Mouse (Mus musculus) ovary, postnatal 10 days (tissue): Measurements from ENCODE around the gene Foxg1.

Experiments
- DNase-seq: peaks from one replicate; pipeline ENCODE4 v3.0.0; 2022; ENCODE audit warnings: low spot score

Foxg1 gene

GRCm38 (mm10) chr12:49385631-49385990, 3.2 kb downstream of the Foxg1 start:
- DNase-seq = no peak

- DNase-seq = no peak
Measured at GRCm38 (mm10) chr12:49386081-49386805, 3.8 kb downstream of the Foxg1 start.

- no peak for DNase-seq
Measured at GRCm38 (mm10) chr12:49387856-49388598, 5.6 kb downstream of the Foxg1 start.

DNA sequence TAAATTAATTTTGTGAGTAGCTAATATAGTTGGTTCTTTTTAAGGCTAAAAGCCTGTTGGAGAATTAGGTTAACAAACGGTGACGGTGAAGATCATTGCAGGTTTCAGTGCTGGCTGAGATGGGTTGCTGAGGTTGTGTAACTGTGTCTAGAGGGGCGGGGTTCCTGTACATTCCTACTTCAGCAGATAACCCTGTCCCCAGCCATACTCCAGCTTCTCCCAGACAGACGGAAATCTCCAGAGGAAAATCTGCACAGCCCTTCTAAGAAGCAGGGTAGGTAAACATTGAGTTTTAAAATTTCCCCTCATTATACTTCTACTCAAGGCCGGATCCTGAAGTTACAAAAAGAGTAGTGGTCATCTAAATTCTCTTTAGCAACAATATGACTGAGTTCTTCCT, 7.2 kb downstream of the Foxg1 start:
- DNase-seq = no peak

DNA sequence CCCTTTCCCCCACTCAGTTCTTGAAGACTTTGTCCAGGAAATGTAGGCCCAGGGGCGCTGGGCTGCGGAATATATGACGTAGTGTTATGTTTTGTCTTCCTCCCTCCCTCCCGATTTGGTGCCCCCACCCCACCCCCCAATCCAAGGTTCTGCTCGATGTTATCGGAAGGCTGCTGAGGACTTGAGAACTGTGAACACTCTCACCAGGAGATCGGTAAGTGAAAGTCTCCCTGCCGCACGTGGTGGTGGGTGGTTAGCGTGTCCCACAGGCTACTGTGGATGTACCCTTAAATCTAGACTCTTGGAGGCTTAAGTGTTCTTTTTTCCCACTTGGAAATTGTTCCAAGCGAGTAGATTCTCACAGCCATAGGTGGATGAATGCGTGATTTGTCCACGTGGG, 7.8 kb downstream of the Foxg1 start:
- DNase-seq = no peak

DNA sequence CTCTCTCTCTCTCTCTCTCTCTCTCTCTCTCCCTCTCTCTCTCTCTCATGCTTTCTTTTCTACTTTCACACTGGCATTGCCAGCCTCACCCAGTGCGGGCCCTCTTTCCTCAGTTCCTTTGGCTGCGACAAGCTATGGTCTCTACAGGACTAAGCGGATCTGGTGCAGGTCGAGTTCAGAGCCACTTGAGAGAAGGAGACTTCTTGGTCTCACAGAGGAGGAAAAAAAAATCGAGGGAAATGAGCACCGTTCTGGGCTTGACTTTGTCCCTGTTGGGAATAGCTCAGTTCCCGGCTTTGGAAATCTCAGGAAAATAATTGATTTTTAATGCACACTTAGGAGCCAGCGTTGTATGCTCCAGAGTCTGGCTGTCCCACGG, 8.5 kb downstream of the Foxg1 start:
- no peak for DNase-seq

DNA sequence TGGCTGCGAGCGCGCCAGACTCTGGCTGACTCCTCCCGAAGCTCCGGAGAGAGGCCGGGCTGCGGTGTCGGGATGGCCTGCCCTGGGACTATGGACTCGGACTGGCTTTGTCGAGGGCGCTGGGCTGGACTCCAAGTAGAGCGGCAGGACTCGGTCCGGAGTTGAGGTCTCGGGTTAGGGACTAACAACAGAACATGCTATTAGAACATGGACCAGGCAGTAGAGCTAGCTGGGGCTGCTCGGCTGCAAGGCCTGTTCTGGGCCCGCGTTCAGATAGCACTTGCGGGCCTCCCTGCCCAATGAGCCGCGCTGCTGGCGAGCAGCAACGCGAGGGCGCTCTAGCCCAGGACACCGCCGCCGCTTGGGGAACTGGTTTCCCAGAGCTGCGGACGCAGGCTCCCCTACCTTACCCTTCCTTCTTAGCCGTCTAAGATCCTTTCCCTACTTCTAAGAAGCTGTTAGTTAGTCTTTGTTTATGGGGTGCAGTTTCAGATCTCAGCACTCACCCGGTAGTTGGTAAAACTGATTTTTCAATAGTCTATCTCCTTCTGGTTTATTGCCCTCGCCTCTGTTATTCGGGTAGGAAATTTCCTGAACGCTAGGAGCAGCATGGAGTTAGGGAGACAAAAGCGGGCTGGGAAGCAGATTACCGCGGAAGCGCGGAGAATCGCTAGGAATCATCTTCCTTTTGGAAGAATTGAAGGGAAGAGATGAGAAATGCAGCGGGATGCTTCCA, 9.0 kb downstream of the Foxg1 start:
- no peak for DNase-seq

- no peak for DNase-seq
Measured at GRCm38 (mm10) chr12:49392041-49392390, 9.6 kb downstream of the Foxg1 start.

- DNase-seq = no peak
Measured at GRCm38 (mm10) chr12:49392876-49393275, 10.4 kb downstream of the Foxg1 start.

DNA sequence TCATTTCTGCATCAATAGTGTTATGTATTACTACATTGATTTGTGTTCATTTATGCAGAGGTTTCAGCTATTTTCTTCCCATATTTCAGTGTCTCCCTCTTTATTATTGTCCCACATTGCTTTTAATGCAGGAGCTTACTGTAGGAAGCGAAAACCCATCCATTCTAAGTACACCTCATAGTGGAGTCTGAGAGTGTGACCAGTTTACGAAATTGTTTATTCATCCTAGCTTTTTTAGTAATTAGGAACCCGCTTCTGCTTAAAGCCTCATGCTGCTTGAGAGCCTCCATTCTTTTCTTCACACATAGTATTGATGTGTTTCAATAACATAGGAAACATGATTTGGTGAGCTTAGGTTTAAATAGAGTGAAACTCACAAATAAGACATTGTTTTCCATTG, 11.2 kb downstream of the Foxg1 start:
- no peak for DNase-seq

DNA sequence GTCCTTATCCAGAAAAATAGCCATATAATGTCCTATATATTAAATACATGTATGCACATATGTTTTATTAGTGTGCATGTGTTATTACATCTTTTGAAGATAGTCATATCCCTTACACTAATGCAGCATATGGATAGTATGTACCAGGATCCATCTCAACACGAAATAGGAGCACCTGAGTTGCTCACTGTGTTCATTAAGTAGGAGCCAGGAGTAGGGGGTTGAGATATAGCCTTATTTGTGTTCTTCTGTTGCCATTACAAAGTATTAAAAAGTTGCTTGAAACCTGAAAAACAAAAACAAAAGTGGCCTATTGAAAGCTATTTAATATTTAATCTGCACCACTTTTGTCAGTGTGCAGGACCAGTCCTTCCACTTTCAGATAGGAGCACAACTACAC, 11.7 kb downstream of the Foxg1 start:
- no peak for DNase-seq

DNA sequence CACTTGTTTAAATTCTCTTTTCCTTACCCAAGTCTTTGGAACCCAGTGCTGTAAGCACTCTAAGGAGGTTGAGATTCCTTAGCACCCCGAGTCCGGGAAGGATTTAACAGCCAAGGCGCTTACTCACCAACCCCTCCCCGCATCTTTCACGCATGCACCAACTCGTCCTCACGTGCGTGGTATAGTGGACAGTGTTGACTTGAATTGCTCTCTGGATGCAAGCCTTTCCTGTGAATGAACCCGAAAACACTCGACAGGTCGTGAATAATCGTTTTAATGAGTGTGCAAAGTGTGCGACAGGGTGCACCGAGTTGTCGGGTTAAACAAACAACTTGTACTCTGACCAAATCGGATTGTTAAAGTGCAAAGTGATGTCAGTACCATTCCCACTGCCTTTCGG, 12.4 kb downstream of the Foxg1 start:
- no peak for DNase-seq

GRCm38 (mm10) chr12:49395969-49396368, 13.5 kb downstream of the Foxg1 start:
- no peak for DNase-seq

DNA sequence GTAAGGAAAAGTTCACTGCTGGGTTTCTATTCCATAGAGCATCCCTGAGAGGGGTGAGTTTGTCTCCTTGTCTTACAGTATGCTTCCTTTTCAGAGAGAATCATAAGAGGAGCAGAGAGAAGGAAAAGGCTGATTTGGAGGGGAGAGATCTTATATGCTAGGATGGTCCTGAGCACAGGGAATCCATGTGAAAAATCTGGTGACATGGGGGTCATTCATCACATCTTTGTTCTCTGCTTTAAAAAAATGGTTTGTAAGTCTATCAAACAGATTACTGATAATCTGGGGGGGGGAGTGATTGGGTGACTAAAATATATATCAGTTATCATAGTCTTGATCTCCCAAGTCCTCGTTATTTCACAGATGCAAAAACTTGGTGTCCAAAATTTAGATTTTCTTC, 14.3 kb downstream of the Foxg1 start:
- DNase-seq = no peak

GRCm38 (mm10) chr12:49397443-49398162, 15.1 kb downstream of the Foxg1 start:
- no peak for DNase-seq

- no peak for DNase-seq
Measured at GRCm38 (mm10) chr12:49398163-49398540, 15.7 kb downstream of the Foxg1 start.

GRCm38 (mm10) chr12:49398636-49399035, 16.2 kb downstream of the Foxg1 start:
- no peak for DNase-seq

GRCm38 (mm10) chr12:49399611-49400010, 17.2 kb downstream of the Foxg1 start:
- DNase-seq = no peak

GRCm38 (mm10) chr12:49400036-49400852, 17.8 kb downstream of the Foxg1 start:
- DNase-seq = no peak

- no peak for DNase-seq
Measured at GRCm38 (mm10) chr12:49400853-49401118, 18.3 kb downstream of the Foxg1 start.

GRCm38 (mm10) chr12:49401119-49401795, 18.8 kb downstream of the Foxg1 start:
- DNase-seq = no peak

DNA sequence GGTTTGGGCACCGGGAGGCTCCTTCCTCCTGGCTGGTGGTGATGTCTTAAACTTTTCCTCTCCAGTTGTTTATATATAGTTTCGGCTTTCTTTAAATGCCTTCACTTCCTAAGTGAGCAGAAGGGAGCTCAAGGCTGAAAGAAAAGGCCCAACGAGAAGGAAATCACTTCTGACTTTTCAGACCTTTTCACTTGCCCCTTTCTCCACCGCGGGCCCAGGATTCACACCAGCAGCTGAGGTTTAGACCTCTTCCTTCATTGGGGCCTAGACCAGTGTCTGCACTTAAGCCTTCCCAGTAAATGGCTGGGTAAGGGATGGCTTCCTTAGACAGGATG, 19.3 kb downstream of the Foxg1 start:
- DNase-seq = no peak
